Mouse (Mus musculus): ENCODE data around the gene Psmd14. TPM values are rescaled to one million over a fixed set of nuclear protein-coding genes. Genes with fewer than 3 reads are reported as not detected.
A peak's percentile ranks its signal among the peaks of the same experiment; 100 is the strongest.

The Psmd14 gene
- polyA plus RNA-seq, 1 experiment from 2014 or later, result 269 TPM

GRCm38 (mm10) chr2:61807781-61808180, 96.3 kb downstream of the Psmd14 start:
- H3K4me2 ChIP-seq, result no peak overlapping the region
- DNase-seq (ENCODE audit: low spot score, missing footprints) (peak; percentile 90), ATAC-seq (ENCODE audit: low FRiP score) (no peak)
- peaks cover 91% of the 10 kb centered on the region for H3K27me3 ChIP-seq (ENCODE audit: control insufficient read depth, insufficient read depth, low read length)
- H3K9me3 ChIP-seq (ENCODE audit: control insufficient read depth, low read length), result no peaks in the 10 kb centered on the region
- H3K9ac ChIP-seq (ENCODE audit: low read length), result no peak overlapping the region
- no peak overlapping the region for H3K4me3 ChIP-seq (ENCODE audit: low read depth, low read length)
- H3K4me1 ChIP-seq (ENCODE audit: control insufficient read depth, insufficient read depth, low read length), result peaks cover 14% of the 10 kb centered on the region; the same call in 1 of the 2 replicates
- no peak overlapping the region for H3K27ac ChIP-seq (ENCODE audit: low read depth, low read length)
- WGBS, result 6% methylated on average over 2 of the region's 2 CpGs
- H3K36me3 ChIP-seq (ENCODE audit: control insufficient read depth, insufficient read depth, low read length), result no peaks in the 10 kb centered on the region

- Histone ChIP-seq H3K4me2 (no peak overlapping the region), H3K36me3 (ENCODE audit: control insufficient read depth, insufficient read depth, low read length) (no peaks in the 10 kb centered on the region), H3K4me1 (ENCODE audit: control insufficient read depth, insufficient read depth, low read length) (peaks cover 14% of the 10 kb centered on the region; the same call in 1 of the 2 replicates), H3K9ac (ENCODE audit: low read length) (no peak overlapping the region), H3K4me3 (ENCODE audit: low read depth, low read length) (no peak overlapping the region), H3K27me3 (ENCODE audit: control insufficient read depth, insufficient read depth, low read length) (peaks cover 90% of the 10 kb centered on the region), H3K9me3 (ENCODE audit: control insufficient read depth, low read length) (no peaks in the 10 kb centered on the region), H3K27ac (ENCODE audit: low read depth, low read length) (no peak overlapping the region)
- DNase-seq (ENCODE audit: low spot score, missing footprints) (peak; percentile 94), ATAC-seq (ENCODE audit: low FRiP score) (no peak)
- WGBS, result under 1% methylated on average over 6 of the region's 6 CpGs
Measured at GRCm38 (mm10) chr2:61808776-61809175, 97.3 kb downstream of the Psmd14 start.

GRCm38 (mm10) chr2:61809381-61809780, 97.9 kb downstream of the Psmd14 start:
- DNase-seq (ENCODE audit: low spot score, missing footprints) (peak; percentile 92), ATAC-seq (ENCODE audit: low FRiP score) (no peak)
- H3K27me3 ChIP-seq (ENCODE audit: control insufficient read depth, insufficient read depth, low read length), result peaks cover 90% of the 10 kb centered on the region
- H3K9me3 ChIP-seq (ENCODE audit: control insufficient read depth, low read length), result no peaks in the 10 kb centered on the region
- peaks cover 13% of the 10 kb centered on the region; the same call in 1 of the 2 replicates for H3K4me1 ChIP-seq (ENCODE audit: control insufficient read depth, insufficient read depth, low read length)
- H3K4me3 ChIP-seq (ENCODE audit: low read depth, low read length), result no peak overlapping the region
- no peak overlapping the region for H3K27ac ChIP-seq (ENCODE audit: low read depth, low read length)
- WGBS, result 5% methylated on average over 1 of the region's 1 CpGs
- H3K9ac ChIP-seq (ENCODE audit: low read length), result no peak overlapping the region
- no peak overlapping the region for H3K4me2 ChIP-seq
- no peaks in the 10 kb centered on the region for H3K36me3 ChIP-seq (ENCODE audit: control insufficient read depth, insufficient read depth, low read length)

DNA sequence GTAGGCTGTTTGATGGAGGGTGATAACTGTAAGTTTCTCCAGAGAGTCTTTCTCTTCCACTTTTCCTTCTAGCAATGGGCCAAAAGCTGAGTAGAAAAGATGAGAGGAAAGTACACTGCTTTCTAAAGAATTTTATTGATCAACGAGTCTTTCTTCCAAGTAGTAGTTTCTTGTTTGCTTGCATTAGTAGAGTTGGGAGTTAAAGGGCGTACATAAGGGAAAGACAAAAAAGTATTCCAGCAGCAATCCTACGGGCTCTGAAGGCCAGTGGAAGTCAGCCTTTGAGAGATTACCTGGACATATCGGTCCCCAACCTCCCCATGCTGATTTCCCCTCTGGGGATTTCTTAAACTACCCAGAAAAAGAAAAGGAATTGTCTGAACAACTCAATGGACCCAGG, 99.3 kb downstream of the Psmd14 start:
- no peak overlapping the region for H3K9ac ChIP-seq (ENCODE audit: low read length)
- no peaks in the 10 kb centered on the region for H3K36me3 ChIP-seq (ENCODE audit: control insufficient read depth, insufficient read depth, low read length)
- H3K4me1 ChIP-seq (ENCODE audit: control insufficient read depth, insufficient read depth, low read length), result peaks cover 9% of the 10 kb centered on the region
- 15% methylated on average over 4 of the region's 4 CpGs for WGBS
- H3K27ac ChIP-seq (ENCODE audit: low read depth, low read length), result no peak overlapping the region
- no peaks in the 10 kb centered on the region for H3K9me3 ChIP-seq (ENCODE audit: control insufficient read depth, low read length)
- no peak for ATAC-seq (ENCODE audit: low FRiP score)
- H3K27me3 ChIP-seq (ENCODE audit: control insufficient read depth, insufficient read depth, low read length), result peaks cover 86% of the 10 kb centered on the region
- no peak overlapping the region for H3K4me3 ChIP-seq (ENCODE audit: low read depth, low read length)
- DNase-seq (ENCODE audit: low spot score, missing footprints), result peak; percentile 94
- H3K4me2 ChIP-seq, result no peak overlapping the region

- H3K9me3 ChIP-seq (ENCODE audit: control insufficient read depth, low read length), result no peaks in the 10 kb centered on the region
- H3K27ac ChIP-seq (ENCODE audit: low read depth, low read length), result no peak overlapping the region
- peak overlapping the region; percentile 42; the same call in 1 of the 2 replicates for H3K4me3 ChIP-seq (ENCODE audit: low read depth, low read length)
- DNase-seq (ENCODE audit: low spot score, missing footprints), result no peak
- H3K27me3 ChIP-seq (ENCODE audit: control insufficient read depth, insufficient read depth, low read length), result peaks cover 86% of the 10 kb centered on the region
- WGBS, result under 1% methylated on average over 8 of the region's 8 CpGs
- peaks cover 9% of the 10 kb centered on the region for H3K4me1 ChIP-seq (ENCODE audit: control insufficient read depth, insufficient read depth, low read length)
- H3K4me2 ChIP-seq, result peak overlapping the region; percentile 69
- H3K9ac ChIP-seq (ENCODE audit: low read length), result no peak overlapping the region; the same call in 1 of the 2 replicates
- no peaks in the 10 kb centered on the region for H3K36me3 ChIP-seq (ENCODE audit: control insufficient read depth, insufficient read depth, low read length)
- ATAC-seq (ENCODE audit: low FRiP score), result no peak
Measured at GRCm38 (mm10) chr2:61811163-61811506, 99.6 kb downstream of the Psmd14 start.

DNA sequence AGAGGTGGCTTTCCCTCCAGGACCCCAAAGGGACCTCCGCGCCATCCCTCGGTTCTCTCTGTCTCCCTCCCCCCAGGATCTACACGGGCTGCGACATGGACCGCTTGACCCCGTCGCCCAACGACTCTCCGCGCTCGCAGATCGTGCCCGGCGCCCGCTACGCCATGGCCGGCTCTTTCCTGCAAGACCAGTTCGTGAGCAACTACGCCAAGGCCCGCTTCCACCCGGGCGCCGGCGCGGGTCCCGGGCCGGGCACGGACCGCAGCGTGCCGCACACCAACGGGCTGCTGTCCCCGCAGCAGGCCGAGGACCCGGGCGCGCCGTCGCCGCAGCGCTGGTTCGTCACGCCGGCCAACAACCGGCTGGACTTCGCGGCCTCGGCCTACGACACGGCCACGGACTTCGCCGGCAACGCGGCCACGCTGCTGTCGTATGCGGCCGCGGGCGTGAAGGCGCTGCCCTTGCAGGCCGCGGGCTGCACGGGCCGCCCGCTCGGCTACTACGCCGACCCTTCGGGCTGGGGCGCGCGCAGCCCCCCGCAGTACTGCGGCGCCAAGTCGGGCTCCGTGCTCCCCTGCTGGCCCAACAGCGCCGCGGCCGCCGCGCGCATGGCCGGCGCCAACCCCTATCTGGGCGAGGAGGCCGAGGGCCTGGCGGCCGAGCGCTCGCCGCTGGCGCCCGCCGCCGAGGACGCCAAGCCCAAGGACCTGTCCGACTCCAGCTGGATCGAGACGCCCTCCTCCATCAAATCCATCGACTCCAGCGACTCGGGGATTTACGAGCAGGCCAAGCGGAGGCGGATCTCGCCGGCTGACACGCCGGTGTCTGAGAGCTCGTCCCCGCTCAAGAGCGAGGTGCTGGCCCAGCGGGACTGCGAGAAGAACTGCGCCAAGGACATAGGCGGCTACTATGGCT, 100.3 kb downstream of the Psmd14 start:
- peak; percentile 96 for DNase-seq (ENCODE audit: low spot score, missing footprints)
- H3K27ac ChIP-seq (ENCODE audit: low read depth, low read length), result no peak overlapping the region

GRCm38 (mm10) chr2:61812536-61812935, 101.0 kb downstream of the Psmd14 start:
- peak overlapping the region; percentile 69 for H3K4me2 ChIP-seq
- H3K9ac ChIP-seq (ENCODE audit: low read length), result peak overlapping the region; percentile 65
- no peaks in the 10 kb centered on the region for H3K36me3 ChIP-seq (ENCODE audit: control insufficient read depth, insufficient read depth, low read length)
- peaks cover 9% of the 10 kb centered on the region for H3K4me1 ChIP-seq (ENCODE audit: control insufficient read depth, insufficient read depth, low read length)
- WGBS, result 2% methylated on average over 12 of the region's 12 CpGs
- DNase-seq (ENCODE audit: low spot score, missing footprints) (peak; percentile 92), ATAC-seq (ENCODE audit: low FRiP score) (no peak)
- no peaks in the 10 kb centered on the region for H3K9me3 ChIP-seq (ENCODE audit: control insufficient read depth, low read length)
- H3K27me3 ChIP-seq (ENCODE audit: control insufficient read depth, insufficient read depth, low read length), result peaks cover 76% of the 10 kb centered on the region
- H3K4me3 ChIP-seq (ENCODE audit: low read depth, low read length), result peak overlapping the region; percentile 42
- no peak overlapping the region for H3K27ac ChIP-seq (ENCODE audit: low read depth, low read length)

More for the DNA sequence above, 100.3 kb downstream of the Psmd14 start:
- H3K36me3 ChIP-seq (ENCODE audit: control insufficient read depth, insufficient read depth, low read length), result no peaks in the 10 kb centered on the region
- H3K4me3 ChIP-seq (ENCODE audit: low read depth, low read length), result peak overlapping the region; percentile 42
- H3K9ac ChIP-seq (ENCODE audit: low read length), result peak overlapping the region; percentile 65
- under 1% methylated on average over 114 of the region's 121 CpGs for WGBS
- peak; percentile 80 for ATAC-seq (ENCODE audit: low FRiP score)
- H3K9me3 ChIP-seq (ENCODE audit: control insufficient read depth, low read length), result no peaks in the 10 kb centered on the region
- H3K4me1 ChIP-seq (ENCODE audit: control insufficient read depth, insufficient read depth, low read length), result peaks cover 9% of the 10 kb centered on the region
- H3K4me2 ChIP-seq, result peak overlapping the region; percentile 69
- peaks cover 83% of the 10 kb centered on the region for H3K27me3 ChIP-seq (ENCODE audit: control insufficient read depth, insufficient read depth, low read length)

DNA sequence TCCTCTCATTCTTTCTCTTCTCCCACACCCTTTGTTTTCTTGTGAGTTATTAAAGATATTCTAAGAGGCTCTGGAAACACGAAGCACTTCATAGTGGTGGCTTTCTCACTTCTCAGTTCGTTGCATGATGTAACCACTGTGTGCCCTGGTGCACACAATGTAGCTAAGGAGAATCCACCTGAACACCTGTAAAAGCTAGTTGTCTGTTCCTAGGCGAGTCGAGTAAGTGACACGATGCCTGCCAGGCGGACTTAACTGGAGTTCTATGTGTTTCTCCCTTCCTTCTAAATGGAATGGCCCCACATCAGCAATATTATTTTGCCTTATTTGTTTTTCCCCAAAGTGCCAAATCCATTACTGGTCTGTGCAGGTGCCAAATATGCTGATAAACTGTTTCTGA, 101.6 kb downstream of the Psmd14 start:
- Histone ChIP-seq H3K4me2 (no peak overlapping the region), H3K36me3 (ENCODE audit: control insufficient read depth, insufficient read depth, low read length) (no peaks in the 10 kb centered on the region), H3K27me3 (ENCODE audit: control insufficient read depth, insufficient read depth, low read length) (peaks cover 74% of the 10 kb centered on the region), H3K27ac (ENCODE audit: low read depth, low read length) (no peak overlapping the region), H3K4me1 (ENCODE audit: control insufficient read depth, insufficient read depth, low read length) (peaks cover 9% of the 10 kb centered on the region), H3K4me3 (ENCODE audit: low read depth, low read length) (no peak overlapping the region), H3K9ac (ENCODE audit: low read length) (no peak overlapping the region), H3K9me3 (ENCODE audit: control insufficient read depth, low read length) (no peaks in the 10 kb centered on the region)
- ATAC-seq (ENCODE audit: low FRiP score), result no peak
- DNase-seq (ENCODE audit: low spot score, missing footprints), result peak; percentile 93
- WGBS, result 4% methylated on average over 6 of the region's 6 CpGs

DNA sequence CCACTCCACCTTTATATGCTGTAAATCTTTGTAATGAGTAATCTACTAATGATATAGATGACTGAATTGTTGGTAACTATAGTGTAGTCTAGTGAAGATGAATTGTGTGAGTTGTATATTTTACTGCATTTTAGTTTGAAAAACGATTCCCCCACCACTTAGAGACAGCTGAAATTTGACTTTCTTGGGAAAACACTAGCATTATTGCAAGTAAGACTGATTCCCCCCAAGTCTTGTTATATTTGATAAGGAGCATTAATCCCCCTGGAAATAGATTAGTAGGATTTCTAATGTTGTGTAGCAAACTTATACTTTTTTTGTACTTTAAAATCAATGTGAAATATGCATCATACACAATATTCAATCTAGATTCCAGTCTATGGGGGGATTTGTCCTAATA, 102.0 kb downstream of the Psmd14 start:
- WGBS, result 12% methylated on average over 1 of the region's 1 CpGs
- Histone ChIP-seq H3K4me3 (ENCODE audit: low read depth, low read length) (no peak overlapping the region), H3K27me3 (ENCODE audit: control insufficient read depth, insufficient read depth, low read length) (peaks cover 73% of the 10 kb centered on the region), H3K4me2 (no peak overlapping the region), H3K9ac (ENCODE audit: low read length) (no peak overlapping the region), H3K9me3 (ENCODE audit: control insufficient read depth, low read length) (no peaks in the 10 kb centered on the region), H3K27ac (ENCODE audit: low read depth, low read length) (no peak overlapping the region), H3K4me1 (ENCODE audit: control insufficient read depth, insufficient read depth, low read length) (peaks cover 9% of the 10 kb centered on the region), H3K36me3 (ENCODE audit: control insufficient read depth, insufficient read depth, low read length) (no peaks in the 10 kb centered on the region)
- ATAC-seq (ENCODE audit: low FRiP score) (no peak), DNase-seq (ENCODE audit: low spot score, missing footprints) (peak; percentile 94)
